Mouse (Mus musculus) layer of hippocampus, adult 2 months (tissue): ENCODE results near the gene Axin2. TPM values are rescaled to one million over a fixed set of nuclear protein-coding genes. Genes with fewer than 3 reads are reported as not detected.

Source experiments
- DNase-seq, 2 experiments: peaks; one replicate each; pipeline ENCODE4 v3.0.0; 2022; ENCODE audit warnings: low spot score in 2 of 2
- H3K27ac ChIP-seq: fragments of 200-600 bp; 2 replicates; pipeline ENCODE4 v1.8.1; 2022
- H3K4me3 ChIP-seq: fragments of 200-600 bp; 2 replicates; pipeline ENCODE4 v1.8.1; 2022; ENCODE audit warnings: mild to moderate bottlenecking
- CTCF ChIP-seq: fragments of 200-600 bp; conservative IDR thresholded peaks from 2 replicates; pipeline ENCODE4 v1.8.1; 2022; ENCODE audit warnings: antibody characterized with exemption, mild to moderate bottlenecking, moderate library complexity
- total RNA-seq, 2 experiments: library from RNA; stranded (reverse); gene quantifications; 2 replicates each; pipeline ENCODE4 v1.2.3; 2021

Gene Axin2
- total RNA-seq, 2 experiments from 2014 or later: 31.1 to 32.7 TPM

GRCm38 (mm10) chr11:108997816-108998215, 77.7 kb downstream of the Axin2 start:
- TF ChIP-seq CTCF: no peak
- H3K27ac ChIP-seq: no peak overlapping the region
- H3K4me3 ChIP-seq: no peak overlapping the region
- no peak for DNase-seq

Other genes with a start within 250 kb of the Axin2 start
- not detected for gene E030025P04Rik, start 224.0 kb downstream of the Axin2 start, total RNA-seq